Mouse (Mus musculus) natural killer cell, adult 2 months (primary cell): Measurements from ENCODE around the gene Oaz3.

ENCODE experiments used
- DNase-seq, 2 experiments: peaks; one replicate each; pipeline ENCODE4 v3.0.0; 2022; ENCODE audit warnings: low spot score in 2 of 2

Oaz3 gene

GRCm38 (mm10) chr3:94388047-94388446, 55.7 kb downstream of the Oaz3 start:
- DNase-seq = no peak

DNA sequence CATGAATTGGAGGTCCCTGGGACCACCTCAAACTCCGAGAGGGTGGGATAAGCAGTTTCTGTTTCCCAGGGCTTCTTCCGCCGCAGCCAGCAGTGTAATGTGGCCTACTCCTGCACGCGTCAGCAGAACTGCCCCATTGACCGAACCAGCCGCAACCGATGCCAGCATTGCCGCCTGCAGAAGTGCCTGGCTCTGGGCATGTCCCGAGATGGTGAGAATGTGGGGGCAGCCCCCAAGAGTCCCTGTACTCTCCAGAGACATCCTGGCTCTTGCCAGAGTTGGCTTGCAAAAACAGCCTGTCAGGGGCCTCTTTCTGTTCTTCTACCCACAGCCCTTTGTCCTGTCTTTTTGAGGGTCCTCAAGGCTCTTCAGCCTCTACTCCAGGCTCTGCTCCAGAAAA, 56.3 kb downstream of the Oaz3 start:
- no peak for DNase-seq

DNA sequence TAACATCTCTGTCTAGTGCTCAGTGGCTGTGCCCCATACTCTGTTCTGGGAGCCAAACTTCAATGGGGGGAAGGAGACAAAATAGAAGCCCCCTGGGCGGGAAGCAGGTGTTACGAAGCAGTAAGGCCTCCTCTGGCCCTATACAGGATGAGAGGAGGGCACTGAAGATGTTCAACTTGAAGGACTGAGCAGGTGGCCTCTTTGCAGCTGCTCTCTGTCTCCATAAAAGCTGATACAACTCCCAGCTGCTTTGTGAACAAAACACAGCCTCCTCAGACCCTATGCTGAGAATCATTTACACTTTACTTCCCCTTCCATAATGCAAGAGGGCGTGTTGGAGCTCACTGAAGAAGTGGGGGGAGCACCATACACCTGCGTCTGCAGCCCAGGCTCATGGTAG, 57.0 kb downstream of the Oaz3 start:
- no peak for DNase-seq

- no peak for DNase-seq
Measured at GRCm38 (mm10) chr3:94383476-94383875, 60.2 kb downstream of the Oaz3 start.
